ENCODE assay signal across 17 mouse cellular contexts in the genomic region with DNA sequence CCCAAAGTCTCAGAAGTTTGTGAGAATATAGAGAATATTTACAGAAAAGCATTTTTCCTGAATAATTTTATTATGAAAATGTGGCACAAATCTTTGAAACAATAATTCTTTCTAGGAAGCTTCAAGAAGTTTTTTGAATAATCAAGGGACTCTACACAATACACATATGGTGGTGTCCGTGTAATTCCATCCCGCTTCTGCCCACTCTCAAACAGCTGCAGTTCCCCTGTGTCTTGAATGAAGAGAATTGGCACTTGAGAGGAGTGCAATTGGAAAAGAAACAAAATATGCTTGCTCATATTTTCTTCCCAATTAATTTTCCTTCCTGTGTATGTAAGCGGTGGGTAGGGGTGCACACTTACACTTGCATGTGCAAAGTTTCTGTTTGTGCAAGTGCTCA.
DNase-seq lines count a peak whose midpoint lies in the region; ATAC-seq and TF ChIP-seq lines count a peak whose summit lies in the region.
"Had no signal": no experiment of that assay in that cellular context is flagged by ENCODE, and none has a peak within 500 bp of the region (broad histone marks: within the 10 kb centered on the region; RNA-seq: fewer than 3 reads in every experiment).

No protein-coding gene starts in this region.

- no peaks in the 10 kb centered on the region for H3K79me2 ChIP-seq in myocyte (ENCODE audit: control insufficient read depth, insufficient read depth)

- no peak for TF ChIP-seq POLR2A in myocyte (IDR thresholded peaks at IDR 0.05; ENCODE audit: insufficient read length, low read depth)

- no peak overlapping the region for H3K4me3 ChIP-seq in myocyte
- no peak overlapping the region for H3K4me3 ChIP-seq in midbrain, embryonic 15.5 days
- H3K4me3 ChIP-seq: embryonic facial prominence, embryonic 13.5 days; forebrain, embryonic 13.5 days; forebrain, embryonic 15.5 days had no signal

- no peak overlapping the region for H3ac ChIP-seq in myocyte (ENCODE audit: control insufficient read depth, insufficient read length)

- H3K9ac ChIP-seq in midbrain, embryonic 15.5 days = no peak overlapping the region
- H3K9ac ChIP-seq: embryonic facial prominence, embryonic 13.5 days; forebrain, embryonic 13.5 days; forebrain, embryonic 15.5 days; forebrain, postnatal 0 days had no signal

- no peak overlapping the region for H3K4me2 ChIP-seq in myocyte (ENCODE audit: low read depth)
- no peak overlapping the region for H3K4me2 ChIP-seq in midbrain, embryonic 15.5 days
- H3K4me2 ChIP-seq: embryonic facial prominence, embryonic 13.5 days; forebrain, embryonic 13.5 days; forebrain, embryonic 15.5 days had no signal

- H3K36me3 ChIP-seq in myocyte (ENCODE audit: control insufficient read depth, insufficient read depth) = no peaks in the 10 kb centered on the region
- H3K36me3 ChIP-seq in midbrain, embryonic 15.5 days (replicated peaks) = no peaks in the 10 kb centered on the region
- H3K36me3 ChIP-seq: embryonic facial prominence, embryonic 13.5 days; forebrain, embryonic 15.5 days had no signal

- H3K9me3 ChIP-seq in midbrain, embryonic 15.5 days = no peaks in the 10 kb centered on the region
- H3K9me3 ChIP-seq: embryonic facial prominence, embryonic 13.5 days; forebrain, embryonic 13.5 days; forebrain, embryonic 15.5 days had no signal

- H3K4me1 ChIP-seq in midbrain, embryonic 15.5 days = no peaks in the 10 kb centered on the region
- H3K4me1 ChIP-seq: forebrain, embryonic 13.5 days; forebrain, embryonic 15.5 days had no signal

- no peak overlapping the region for H3K27ac ChIP-seq in midbrain, embryonic 15.5 days
- H3K27ac ChIP-seq: embryonic facial prominence, embryonic 13.5 days; forebrain, embryonic 13.5 days; forebrain, embryonic 15.5 days had no signal

- 0 out of 2 replicates have a peak, but pooled peaks have one; percentile 60 for ATAC-seq in frontal cortex, adult (ENCODE audit: low TSS enrichment)
- no peak for ATAC-seq in midbrain, embryonic 15.5 days (replicated peaks)
- ATAC-seq: forebrain, embryonic 13.5 days; forebrain, embryonic 15.5 days; forebrain, postnatal 0 days had no signal

- no peak for DNase-seq in frontal cortex, postnatal 14 days (ENCODE audit: low spot score in 2 of 2)
- peak; percentile 36 for DNase-seq in brain, adult 2 months (ENCODE audit: low read depth, low spot score)
- DNase-seq: adrenal gland, adult 2 months; adrenal gland, postnatal 10 days; adrenal gland, postnatal 25 days; cerebellum, adult 11-12 months; cerebellum, adult 2 months; cerebellum, adult 9-10 months; cerebellum, postnatal 10 days; cerebellum, postnatal 25 days; forebrain, postnatal 0 days had no signal

- WGBS in midbrain, embryonic 15.5 days = 84% methylated on average over 3 of the region's 3 CpGs

- no peaks in the 10 kb centered on the region for H3K27me3 ChIP-seq in myocyte (ENCODE audit: control insufficient read depth, insufficient read depth, insufficient read length)
- no peaks in the 10 kb centered on the region for H3K27me3 ChIP-seq in midbrain, embryonic 15.5 days (replicated peaks)
- H3K27me3 ChIP-seq: embryonic facial prominence, embryonic 13.5 days; forebrain, embryonic 13.5 days; forebrain, embryonic 15.5 days had no signal

TF ChIP-seq in myocyte, 11 proteins besides CTCF, POLR2A, EP300 and RAD21:
- TF ChIP-seq MYOD1 (IDR thresholded peaks at IDR 0.05; ENCODE audit: control insufficient read depth in 1 of 3, insufficient read length in 2 of 3, low read depth in 2 of 3) (peak in 2 of 3 experiments; percentile 56 to 62), MYOG (IDR thresholded peaks at IDR 0.05; ENCODE audit: control insufficient read depth in 1 of 3, insufficient read depth in 1 of 3, insufficient read length in 2 of 3, low read depth in 2 of 3) (no peak)
